Mouse (Mus musculus) intestine, embryonic 16.5 days (tissue): ENCODE results near the gene Prkch. TPM values are rescaled to one million over a fixed set of nuclear protein-coding genes. Genes with fewer than 3 reads are reported as not detected.

ENCODE experiments used
- ATAC-seq: fragments of 200-750 bp; cut with Nextera tagmentation; 2 replicates; pipeline ENCODE4 v1.8.0; 2017; ENCODE audit warnings: moderate TSS enrichment, moderate library complexity
- H3K27ac ChIP-seq: fragments of 300-500 bp; sonication (generic); 2 replicates; pipeline ENCODE4 v1.5.1; 2014; ENCODE audit warnings: mild to moderate bottlenecking, low read length
- H3K27me3 ChIP-seq: fragments of 300-500 bp; sonication (generic); replicated peaks from 2 replicates; pipeline ENCODE4 v1.6.1; 2014; ENCODE audit warnings: low read length, control low read depth, mixed read lengths; ENCODE audit not compliant: control insufficient read depth, insufficient read depth
- H3K36me3 ChIP-seq: fragments of 300-500 bp; sonication (generic); 2 replicates; pipeline ENCODE4 v1.6.1; 2014; ENCODE audit warnings: low read length, control low read depth; ENCODE audit not compliant: control insufficient read depth, insufficient read depth
- H3K4me1 ChIP-seq: fragments of 300-500 bp; sonication (generic); 2 replicates; pipeline ENCODE4 v1.6.1; 2014; ENCODE audit warnings: low read length, control low read depth, mixed read lengths; ENCODE audit not compliant: control insufficient read depth, insufficient read depth
- H3K4me2 ChIP-seq: fragments of 300-500 bp; sonication (generic); 2 replicates; pipeline ENCODE4 v1.6.1; 2014; ENCODE audit warnings: low read depth, low read length, control low read depth
- H3K4me3 ChIP-seq: fragments of 300-500 bp; sonication (generic); 2 replicates; pipeline ENCODE4 v1.5.1; 2014; ENCODE audit warnings: mild to moderate bottlenecking, low read length
- H3K9ac ChIP-seq: fragments of 300-500 bp; sonication (generic); 2 replicates; pipeline ENCODE4 v1.6.1; 2014; ENCODE audit warnings: low read depth, low read length
- H3K9me3 ChIP-seq: fragments of 300-500 bp; sonication (generic); 2 replicates; pipeline ENCODE4 v1.6.1; 2016; ENCODE audit warnings: low read length, control low read depth; ENCODE audit not compliant: control insufficient read depth
- WGBS: fragments of 180-500 bp; shearing (Covaris S2); extraction: QIAGEN DNeasy Blood & Tissue Kit; methylation state at CpG from one replicate; pipeline ENCODE4 v1.1.7; 2014; 5-methylcytosine and 5-hydroxymethylcytosine counted together
- polyA plus RNA-seq: library from polyadenylated mRNA; unstranded; fragments of >200 nt; fragmentation: Nextera tagmentation; extraction: Ambion mirVana; gene quantifications from 2 replicates; pipeline ENCODE4 v1.2.1, GENCODE M21; 2015

Prkch gene
- polyA plus RNA-seq, 1 experiment from 2014 or later, result 4.0 TPM

DNA sequence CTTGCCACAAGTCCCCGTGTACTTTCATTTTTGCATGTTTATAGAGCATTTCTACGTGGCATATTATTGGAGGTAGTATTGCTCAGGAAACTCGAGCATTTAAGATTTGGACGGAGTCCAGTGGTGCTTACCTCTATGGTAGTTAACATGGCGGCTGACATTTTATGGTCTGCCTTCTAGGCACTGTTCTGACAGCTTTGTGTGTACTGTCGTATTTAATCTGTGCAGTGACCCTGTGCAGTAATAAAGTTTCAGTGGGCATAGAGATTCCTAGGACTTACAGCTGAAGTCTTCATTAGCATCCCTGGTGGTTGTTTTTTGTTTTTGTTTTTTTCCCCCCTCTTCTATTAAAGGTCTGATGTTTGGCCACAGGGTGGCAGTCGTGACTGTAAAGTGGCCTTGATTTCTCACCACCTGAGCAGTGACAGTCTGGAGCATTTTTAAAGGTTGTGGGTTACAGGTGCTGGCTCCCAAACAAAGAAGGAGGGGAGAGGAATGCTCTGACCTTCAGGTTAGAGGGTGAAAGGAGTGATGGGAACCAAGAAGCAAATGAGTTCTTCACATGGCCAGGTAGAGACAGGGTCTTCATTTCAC, 120.6 kb downstream of the Prkch start:
- Histone ChIP-seq H3K36me3 (no peaks in the 10 kb centered on the region), H3K4me1 (peaks cover 6% of the 10 kb centered on the region; the same call in 1 of the 2 replicates), H3K9me3 (no peaks in the 10 kb centered on the region), H3K4me2 (no peak overlapping the region), H3K9ac (no peak overlapping the region), H3K27ac (no peak overlapping the region), H3K4me3 (no peak overlapping the region), H3K27me3 (no peaks in the 10 kb centered on the region)
- ATAC-seq, result no peak
- WGBS, result 45% methylated on average over 7 of the region's 7 CpGs

DNA sequence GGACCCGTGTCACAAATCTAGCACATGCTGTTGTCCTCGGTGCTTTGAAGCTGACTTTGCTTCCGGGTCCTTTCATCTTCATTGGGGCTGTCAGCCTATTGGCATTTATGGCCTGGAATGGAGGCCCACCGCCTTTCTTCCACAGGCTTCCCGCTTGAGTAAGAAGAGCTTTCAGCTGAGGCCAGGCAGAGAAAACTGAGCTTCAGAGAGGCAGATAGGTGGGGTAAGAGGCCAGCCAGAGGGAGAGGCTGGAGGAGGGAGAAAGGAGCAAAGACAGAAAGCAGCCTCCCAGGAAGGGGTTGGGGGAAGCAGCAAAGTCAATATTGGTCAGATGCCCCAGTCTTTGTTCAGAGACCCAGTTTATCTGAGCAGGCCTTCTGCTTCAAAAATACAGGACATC, 123.9 kb downstream of the Prkch start:
- peak; percentile 53 for ATAC-seq
- H3K9ac ChIP-seq, result peak overlapping the region; percentile 25; the same call in 1 of the 2 replicates
- H3K4me3 ChIP-seq, result no peak overlapping the region
- peaks cover 6% of the 10 kb centered on the region; the same call in 1 of the 2 replicates for H3K4me1 ChIP-seq
- no peak overlapping the region for H3K4me2 ChIP-seq
- no peaks in the 10 kb centered on the region for H3K27me3 ChIP-seq
- no peak overlapping the region for H3K27ac ChIP-seq
- 31% methylated on average over 5 of the region's 5 CpGs for WGBS
- H3K9me3 ChIP-seq, result no peaks in the 10 kb centered on the region
- H3K36me3 ChIP-seq, result no peaks in the 10 kb centered on the region

DNA sequence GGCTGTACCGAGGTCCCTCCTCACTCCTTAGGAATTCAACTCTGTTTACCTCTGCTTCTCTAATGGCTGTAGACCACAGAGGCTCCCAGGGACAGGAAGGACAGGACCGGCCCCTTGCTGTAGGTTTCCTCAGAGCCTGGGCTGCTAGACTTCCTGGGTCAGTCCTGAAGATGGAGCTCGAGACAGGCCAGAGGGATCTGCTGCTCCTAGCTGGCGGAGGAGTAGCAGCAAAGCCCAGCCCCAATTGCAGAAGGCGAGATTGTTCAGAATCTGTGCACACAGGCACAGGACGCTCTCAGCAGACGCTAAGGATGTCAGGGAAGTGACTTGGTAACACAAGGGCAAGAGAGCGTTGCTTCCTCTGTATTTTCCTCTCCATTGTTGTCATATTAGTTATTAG, 124.3 kb downstream of the Prkch start:
- H3K4me2 ChIP-seq, result no peak overlapping the region
- peaks cover 6% of the 10 kb centered on the region; the same call in 1 of the 2 replicates for H3K4me1 ChIP-seq
- 15% methylated on average over 8 of the region's 8 CpGs for WGBS
- H3K27me3 ChIP-seq, result no peaks in the 10 kb centered on the region
- no peaks in the 10 kb centered on the region for H3K9me3 ChIP-seq
- peak; percentile 93 for ATAC-seq
- peak overlapping the region; percentile 25; the same call in 1 of the 2 replicates for H3K9ac ChIP-seq
- H3K27ac ChIP-seq, result 0 out of 2 replicates have a peak overlapping the region, but pooled peaks have one; percentile 19
- no peak overlapping the region for H3K4me3 ChIP-seq
- no peaks in the 10 kb centered on the region for H3K36me3 ChIP-seq

DNA sequence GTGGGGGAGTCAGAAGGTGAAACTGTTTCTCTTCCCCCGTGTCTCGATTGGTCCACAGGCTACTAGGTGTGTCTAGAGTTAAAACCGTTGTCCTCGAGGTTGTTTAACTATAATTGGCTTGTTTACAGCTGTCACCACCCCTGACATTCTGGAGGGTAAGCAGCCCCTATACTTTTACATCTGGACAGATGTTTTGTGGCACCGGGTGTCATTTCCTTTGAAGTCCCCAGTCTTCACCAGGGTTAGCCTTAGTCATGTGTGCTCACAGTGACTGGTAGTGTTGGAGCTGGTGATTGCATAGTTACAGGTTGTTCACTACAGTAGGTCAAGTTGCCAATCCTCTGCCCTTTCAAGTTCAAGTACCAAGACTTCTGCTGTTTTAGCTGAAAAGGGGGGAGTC, 126.2 kb downstream of the Prkch start:
- Histone ChIP-seq H3K4me2 (no peak overlapping the region), H3K36me3 (no peaks in the 10 kb centered on the region), H3K4me3 (no peak overlapping the region), H3K9ac (no peak overlapping the region), H3K9me3 (no peaks in the 10 kb centered on the region), H3K27ac (no peak overlapping the region), H3K4me1 (peaks cover 6% of the 10 kb centered on the region; the same call in 1 of the 2 replicates), H3K27me3 (no peaks in the 10 kb centered on the region)
- ATAC-seq, result no peak
- 65% methylated on average over 5 of the region's 5 CpGs for WGBS

DNA sequence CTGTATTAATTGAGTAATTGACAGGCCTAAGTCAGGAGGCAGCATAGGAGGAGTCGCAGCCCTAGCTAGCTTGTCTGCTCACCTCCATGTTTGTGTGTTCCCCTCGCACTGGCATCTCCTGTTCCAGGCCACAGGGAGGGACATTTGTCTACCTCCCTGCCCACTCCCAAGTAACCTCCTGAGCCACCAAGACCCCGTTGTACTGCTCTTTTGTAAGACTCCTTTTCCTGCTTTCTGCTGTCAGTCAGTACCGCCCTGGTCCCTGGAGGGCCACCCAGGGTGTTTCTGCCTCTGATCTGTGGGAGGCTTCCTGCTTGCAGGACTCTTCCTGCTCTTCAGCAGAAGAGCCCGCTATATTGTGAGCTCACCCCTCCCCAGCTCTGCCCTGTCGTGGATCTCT, 127.5 kb downstream of the Prkch start:
- Histone ChIP-seq H3K36me3 (no peaks in the 10 kb centered on the region), H3K9ac (no peak overlapping the region), H3K27me3 (no peaks in the 10 kb centered on the region), H3K4me1 (peaks cover 6% of the 10 kb centered on the region; the same call in 1 of the 2 replicates), H3K27ac (no peak overlapping the region), H3K9me3 (no peaks in the 10 kb centered on the region), H3K4me3 (no peak overlapping the region), H3K4me2 (no peak overlapping the region)
- ATAC-seq, result no peak
- WGBS, result 41% methylated on average over 6 of the region's 6 CpGs

DNA sequence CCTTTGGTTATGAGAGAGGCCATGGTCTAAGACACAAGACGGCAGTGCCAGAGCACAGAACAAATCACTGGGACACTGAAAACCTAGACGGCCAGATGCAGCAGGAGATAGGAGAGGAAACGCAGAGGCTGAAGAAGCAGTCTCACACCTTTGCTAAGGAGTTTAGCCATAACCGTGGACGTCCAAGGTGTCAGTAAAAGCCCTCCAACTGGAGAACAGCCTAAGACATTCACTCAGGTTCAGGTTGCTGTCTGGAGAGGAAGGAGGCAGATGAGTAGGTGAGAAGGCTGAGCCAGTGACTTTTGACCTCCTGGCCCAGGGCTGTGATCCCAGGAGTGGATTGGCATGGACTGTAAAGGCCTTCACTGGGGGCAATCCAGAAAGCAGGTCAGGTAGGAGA, 130.0 kb downstream of the Prkch start:
- Histone ChIP-seq H3K4me1 (no peaks in the 10 kb centered on the region), H3K27me3 (no peaks in the 10 kb centered on the region), H3K36me3 (no peaks in the 10 kb centered on the region), H3K4me2 (no peak overlapping the region), H3K9ac (no peak overlapping the region), H3K27ac (no peak overlapping the region), H3K4me3 (no peak overlapping the region), H3K9me3 (no peaks in the 10 kb centered on the region)
- WGBS, result 94% methylated on average over 5 of the region's 5 CpGs
- no peak for ATAC-seq

DNA sequence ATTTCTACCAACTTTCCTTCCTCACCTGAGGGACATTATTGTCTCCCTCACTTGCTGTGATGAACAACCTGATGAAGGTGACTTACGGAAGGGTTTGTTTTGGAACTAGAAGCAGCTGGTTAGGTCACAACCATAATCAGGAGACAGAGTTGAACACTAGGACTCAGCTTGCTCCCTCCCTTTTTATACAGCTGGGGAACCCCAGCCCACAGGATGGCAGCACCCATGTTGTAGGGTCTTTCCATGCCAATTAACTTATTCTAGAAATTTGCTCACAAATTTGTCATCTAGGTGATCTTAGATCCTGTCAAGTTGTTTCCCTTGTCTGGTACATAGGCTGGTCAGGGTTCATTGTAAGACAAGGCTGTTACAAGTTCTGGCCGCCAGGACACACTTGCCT, 130.7 kb downstream of the Prkch start:
- ATAC-seq, result no peak
- no peaks in the 10 kb centered on the region for H3K4me1 ChIP-seq
- 98% methylated on average over 2 of the region's 2 CpGs for WGBS

DNA sequence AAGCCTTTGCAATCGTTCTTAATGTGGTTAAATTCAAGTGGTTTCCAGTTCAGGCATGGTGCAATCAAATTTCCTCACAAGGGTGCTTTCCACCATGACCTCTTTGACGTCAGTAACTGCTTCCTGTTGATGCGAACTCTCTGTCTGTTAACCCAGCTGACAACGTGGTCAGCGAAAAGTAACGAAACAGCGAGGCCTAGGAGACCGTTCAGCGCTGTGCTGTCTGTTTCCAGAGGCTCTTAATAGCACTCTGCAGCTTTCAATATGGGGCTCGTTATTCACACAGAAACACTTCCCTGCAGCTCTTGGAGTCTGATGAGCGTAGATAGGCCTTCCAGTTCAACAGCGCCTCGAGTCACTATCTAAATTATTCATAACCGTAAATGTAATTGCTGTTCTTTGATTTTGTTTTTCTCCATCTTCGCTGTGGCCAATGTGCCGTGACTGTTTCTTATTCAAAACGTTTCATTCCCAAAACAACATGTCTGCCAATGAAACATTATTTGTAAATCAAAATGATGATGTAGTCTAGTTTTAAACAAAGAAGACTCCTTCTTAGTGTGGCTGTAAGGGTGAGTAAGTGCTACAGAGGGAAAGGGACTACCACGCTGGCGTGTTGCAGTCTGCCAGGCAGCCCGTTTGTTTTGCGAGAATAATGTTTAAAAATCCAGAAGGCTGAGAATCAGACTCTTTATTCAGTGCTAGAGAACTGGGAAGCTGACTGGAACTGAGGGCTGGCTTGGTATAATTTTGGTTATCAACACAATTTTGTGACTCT, 131.5 kb downstream of the Prkch start:
- H3K4me2 ChIP-seq, result no peak overlapping the region
- H3K9me3 ChIP-seq, result no peaks in the 10 kb centered on the region
- no peak for ATAC-seq
- no peaks in the 10 kb centered on the region for H3K27me3 ChIP-seq
- H3K4me3 ChIP-seq, result no peak overlapping the region
- H3K9ac ChIP-seq, result no peak overlapping the region
- no peak overlapping the region for H3K27ac ChIP-seq
- H3K4me1 ChIP-seq, result no peaks in the 10 kb centered on the region
- 70% methylated on average over 21 of the region's 21 CpGs for WGBS
- H3K36me3 ChIP-seq, result no peaks in the 10 kb centered on the region

More for the DNA sequence above, 130.7 kb downstream of the Prkch start:
- H3K4me3 ChIP-seq, result no peak overlapping the region
- H3K36me3 ChIP-seq, result no peaks in the 10 kb centered on the region
- no peak overlapping the region for H3K9ac ChIP-seq
- no peak overlapping the region for H3K4me2 ChIP-seq
- H3K27me3 ChIP-seq, result no peaks in the 10 kb centered on the region
- H3K9me3 ChIP-seq, result no peaks in the 10 kb centered on the region
- H3K27ac ChIP-seq, result no peak overlapping the region

DNA sequence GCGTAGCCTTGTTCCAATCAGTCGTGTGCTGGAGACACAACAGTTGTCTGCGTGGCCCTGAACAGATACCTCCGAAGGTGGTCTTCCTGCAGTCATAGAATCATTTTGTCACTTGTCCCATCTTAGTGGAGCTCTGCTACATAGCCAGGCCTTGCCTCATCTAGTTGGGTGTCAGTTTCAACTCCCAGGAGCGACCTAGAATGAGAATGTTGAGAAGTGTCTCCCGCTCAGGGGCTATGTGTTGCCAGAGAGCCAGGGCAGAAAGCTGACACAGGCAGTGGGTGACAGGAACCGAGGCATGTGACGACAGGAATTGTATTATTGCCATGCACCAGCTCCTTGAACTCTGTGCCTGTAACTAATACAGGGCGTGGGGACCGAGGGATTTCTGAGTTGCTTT, 133.4 kb downstream of the Prkch start:
- H3K36me3 ChIP-seq, result no peaks in the 10 kb centered on the region
- no peaks in the 10 kb centered on the region for H3K4me1 ChIP-seq
- H3K9me3 ChIP-seq, result no peaks in the 10 kb centered on the region
- 85% methylated on average over 10 of the region's 10 CpGs for WGBS
- no peak overlapping the region for H3K4me3 ChIP-seq
- H3K9ac ChIP-seq, result no peak overlapping the region
- no peak overlapping the region for H3K27ac ChIP-seq
- no peaks in the 10 kb centered on the region for H3K27me3 ChIP-seq
- no peak overlapping the region for H3K4me2 ChIP-seq
- ATAC-seq, result no peak
